Mouse (Mus musculus) limb, embryonic 11.5 days (tissue): ENCODE results near the gene Ifnz. TPM values are rescaled to one million over a fixed set of nuclear protein-coding genes. Genes with fewer than 3 reads are reported as not detected.
"Not testable (repeated sequence)": the region's sequence is repeated elsewhere in the genome, so short reads cannot be mapped to it uniquely, and the experiment has no call there.

Experiments used
- ATAC-seq: fragments of 200-750 bp; cut with Nextera tagmentation; 2 replicates; pipeline ENCODE4 v1.8.0; 2017; ENCODE audit warnings: low read depth; ENCODE audit not compliant: insufficient number of reproducible peaks, low FRiP score, low TSS enrichment
- DNase-seq: peaks from one replicate; pipeline ENCODE4 v3.0.0-alpha.2; 2015; ENCODE audit warnings: low spot score
- H3K27ac ChIP-seq: fragments of 300-500 bp; sonication (generic); replicated peaks from 2 replicates; pipeline ENCODE4 v1.5.1; 2014; ENCODE audit warnings: low read depth, mild to moderate bottlenecking, low read length
- H3K27me3 ChIP-seq: fragments of 300-500 bp; sonication (generic); 2 replicates; pipeline ENCODE4 v1.6.1; 2014; ENCODE audit warnings: mild to moderate bottlenecking, low read length, mixed read lengths; ENCODE audit not compliant: control insufficient read depth, insufficient read depth
- H3K36me3 ChIP-seq: fragments of 300-500 bp; sonication (generic); 2 replicates; pipeline ENCODE4 v1.6.1; 2014; ENCODE audit warnings: mild to moderate bottlenecking, low read length, moderate library complexity, mixed read lengths; ENCODE audit not compliant: control insufficient read depth, insufficient read depth
- H3K4me1 ChIP-seq: fragments of 300-500 bp; sonication (generic); 2 replicates; pipeline ENCODE4 v1.6.1; 2014; ENCODE audit warnings: low read length, mixed read lengths; ENCODE audit not compliant: control insufficient read depth, insufficient read depth
- H3K4me2 ChIP-seq: fragments of 300-500 bp; sonication (generic); 2 replicates; pipeline ENCODE4 v1.6.1; 2014; ENCODE audit warnings: low read depth, mild to moderate bottlenecking, moderate library complexity; ENCODE audit not compliant: severe bottlenecking
- H3K4me3 ChIP-seq: fragments of 300-500 bp; sonication (generic); 2 replicates; pipeline ENCODE4 v1.5.1; 2014; ENCODE audit warnings: low read depth, low read length
- H3K9ac ChIP-seq: fragments of 300-500 bp; sonication (generic); 2 replicates; pipeline ENCODE4 v1.6.1; 2014; ENCODE audit warnings: mild to moderate bottlenecking, low read length
- H3K9me3 ChIP-seq: fragments of 300-500 bp; sonication (generic); 2 replicates; pipeline ENCODE4 v1.6.1; 2016; ENCODE audit warnings: low read length; ENCODE audit not compliant: control insufficient read depth
- WGBS: fragments of 180-500 bp; shearing (Covaris S2); extraction: QIAGEN DNeasy Blood & Tissue Kit; methylation state at CpG from one replicate; pipeline ENCODE4 v1.1.7; 2014; 5-methylcytosine and 5-hydroxymethylcytosine counted together
- polyA plus RNA-seq: library from polyadenylated mRNA; unstranded; fragments of >200 nt; fragmentation: Nextera tagmentation; extraction: Ambion mirVana; gene quantifications from 2 replicates; pipeline ENCODE4 v1.2.1, GENCODE M21; 2014

Gene Ifnz
- polyA plus RNA-seq, 1 experiment from 2014 or later: not detected

DNA sequence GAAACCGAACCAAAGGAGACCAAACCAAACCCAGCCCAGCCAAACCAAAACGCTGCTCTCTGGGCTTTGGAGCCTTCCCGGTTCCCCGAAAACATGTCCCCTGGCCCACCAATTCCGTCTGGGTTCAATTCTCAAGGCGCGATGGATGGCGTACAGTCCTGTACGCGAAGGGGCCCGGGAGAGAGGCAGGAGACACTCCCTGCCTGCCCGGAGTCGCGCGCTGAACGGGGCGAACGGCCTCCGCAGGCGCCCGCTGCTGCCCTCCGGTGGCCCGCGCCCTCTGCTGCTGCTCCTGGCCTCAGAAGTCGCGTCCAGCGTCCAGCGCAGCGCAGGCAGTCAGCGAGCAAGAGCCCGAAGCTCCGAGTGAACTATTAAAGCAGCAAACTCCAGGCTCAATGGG, 8.4 kb upstream of the Ifnz start, which contains the start of gene Gm13290:
Gene Gm13290 (plus strand): TSS at position 301 of the 400 bp plus-strand sequence.
- not testable (repeated sequence) for H3K27me3 ChIP-seq, H3K4me2 ChIP-seq, H3K27ac ChIP-seq, H3K9me3 ChIP-seq, H3K9ac ChIP-seq, H3K4me1 ChIP-seq, H3K4me3 ChIP-seq, ATAC-seq, H3K36me3 ChIP-seq, DNase-seq
- WGBS: no CpG with 5 or more reads among the region's 32 CpGs

DNA sequence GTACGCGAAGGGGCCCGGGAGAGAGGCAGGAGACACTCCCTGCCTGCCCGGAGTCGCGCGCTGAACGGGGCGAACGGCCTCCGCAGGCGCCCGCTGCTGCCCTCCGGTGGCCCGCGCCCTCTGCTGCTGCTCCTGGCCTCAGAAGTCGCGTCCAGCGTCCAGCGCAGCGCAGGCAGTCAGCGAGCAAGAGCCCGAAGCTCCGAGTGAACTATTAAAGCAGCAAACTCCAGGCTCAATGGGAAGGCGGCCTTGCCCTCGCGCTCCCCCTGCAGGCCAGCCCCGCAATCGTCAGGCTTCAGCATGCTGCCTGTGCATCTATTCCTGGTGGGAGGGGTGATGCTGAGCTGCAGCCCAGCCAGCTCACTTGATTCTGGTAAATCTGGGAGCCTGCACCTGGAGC, 5.3 kb upstream of the Ifnz start, which contains the start of gene Gm13289:
Gene Gm13289 (plus strand): TSS at position 301 of the 400 bp plus-strand sequence.
- not testable (repeated sequence) for H3K9ac ChIP-seq, H3K27me3 ChIP-seq, ATAC-seq, H3K9me3 ChIP-seq, H3K27ac ChIP-seq, H3K4me1 ChIP-seq, H3K4me3 ChIP-seq, H3K4me2 ChIP-seq, DNase-seq, H3K36me3 ChIP-seq
- WGBS: no CpG with 5 or more reads among the region's 29 CpGs

- ATAC-seq, H3K9ac ChIP-seq, H3K4me2 ChIP-seq, H3K36me3 ChIP-seq, H3K27ac ChIP-seq, DNase-seq, H3K27me3 ChIP-seq, H3K4me3 ChIP-seq, H3K9me3 ChIP-seq, H3K4me1 ChIP-seq: not testable (repeated sequence)
- no CpG with 5 or more reads among the region's 29 CpGs for WGBS
These were observed 2.4 kb upstream of the Ifnz start, which contains the start of gene Gm13272 for GRCm38 (mm10) chr4:88779550-88779949. Gene Gm13272 (plus strand): TSS chr4:88779850.

DNA sequence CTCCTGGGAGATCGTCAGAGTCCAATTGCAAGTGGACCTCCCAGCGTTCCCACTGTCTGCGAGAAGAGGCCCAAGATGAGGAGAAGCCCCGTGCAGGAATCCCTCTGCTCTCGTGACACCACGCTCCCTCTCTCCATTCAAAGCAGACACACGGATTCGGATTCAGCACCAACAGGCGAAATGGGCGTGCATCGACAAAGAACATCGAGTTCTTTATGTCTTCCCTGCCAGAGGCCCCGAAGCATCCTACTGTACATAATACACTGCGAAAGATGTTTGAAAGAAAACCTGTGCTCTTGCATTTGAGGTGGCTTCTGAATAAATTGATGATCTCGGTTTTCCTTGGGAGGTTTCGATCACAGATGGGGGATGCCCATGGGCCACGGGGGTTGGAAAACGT, 1.6 kb upstream of the Ifnz start:
- H3K9ac ChIP-seq, H3K4me1 ChIP-seq, H3K4me2 ChIP-seq, ATAC-seq, H3K27me3 ChIP-seq, H3K27ac ChIP-seq, H3K36me3 ChIP-seq, DNase-seq, H3K9me3 ChIP-seq, H3K4me3 ChIP-seq: not testable (repeated sequence)
- 37% methylated on average over 15 of the region's 18 CpGs for WGBS

DNA sequence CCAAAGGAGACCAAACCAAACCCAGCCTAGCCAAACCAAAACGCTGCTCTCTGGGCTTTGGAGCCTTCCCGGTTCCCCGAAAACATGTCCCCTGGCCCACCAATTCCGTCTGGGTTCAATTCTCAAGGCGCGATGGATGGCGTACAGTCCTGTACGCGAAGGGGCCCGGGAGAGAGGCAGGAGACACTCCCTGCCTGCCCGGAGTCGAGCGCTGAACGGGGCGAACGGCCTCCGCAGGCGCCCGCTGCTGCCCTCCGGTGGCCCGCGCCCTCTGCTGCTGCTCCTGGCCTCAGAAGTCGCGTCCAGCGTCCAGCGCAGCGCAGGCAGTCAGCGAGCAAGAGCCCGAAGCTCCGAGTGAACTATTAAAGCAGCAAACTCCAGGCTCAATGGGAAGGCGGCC, 404 bp downstream of the Ifnz start:
- not testable (repeated sequence) for ATAC-seq, DNase-seq, H3K27me3 ChIP-seq, H3K4me1 ChIP-seq, H3K4me3 ChIP-seq, H3K36me3 ChIP-seq, H3K9me3 ChIP-seq, H3K27ac ChIP-seq, H3K9ac ChIP-seq
- 0% methylated on average over 7 of the region's 31 CpGs for WGBS
- H3K4me2 ChIP-seq: peak overlapping the region; percentile 28; the same call in 1 of the 2 replicates

GRCm38 (mm10) chr4:88785409-88785808, 3.5 kb downstream of the Ifnz start, which contains the start of gene Gm13276:
Gene Gm13276 (plus strand): TSS chr4:88785709.
- H3K9ac ChIP-seq, H3K27me3 ChIP-seq, ATAC-seq, DNase-seq, H3K4me2 ChIP-seq, H3K27ac ChIP-seq, H3K4me1 ChIP-seq, H3K9me3 ChIP-seq, H3K4me3 ChIP-seq, H3K36me3 ChIP-seq: not testable (repeated sequence)
- no CpG with 5 or more reads among the region's 27 CpGs for WGBS

GRCm38 (mm10) chr4:88788402-88788801, 6.5 kb downstream of the Ifnz start, which contains the start of gene Gm13277:
Gene Gm13277 (plus strand): TSS chr4:88788632.
- whole genome bisulfite sequencing: no CpG with 5 or more reads among the region's 28 CpGs
- not testable (repeated sequence) for ATAC-seq, H3K4me1 ChIP-seq, DNase-seq, H3K36me3 ChIP-seq, H3K9ac ChIP-seq, H3K9me3 ChIP-seq, H3K27ac ChIP-seq, H3K4me2 ChIP-seq, H3K27me3 ChIP-seq, H3K4me3 ChIP-seq

GRCm38 (mm10) chr4:88791250-88791649, 9.3 kb downstream of the Ifnz start, which contains the start of gene Gm13278:
Gene Gm13278 (plus strand): TSS chr4:88791550.
- not testable (repeated sequence) for H3K4me3 ChIP-seq

More at GRCm38 (mm10) chr4:88791250-88791649, 9.3 kb downstream of the Ifnz start, which contains the start of gene Gm13278:
- not testable (repeated sequence) for H3K27ac ChIP-seq, H3K27me3 ChIP-seq, DNase-seq, H3K9me3 ChIP-seq, ATAC-seq, H3K36me3 ChIP-seq, H3K9ac ChIP-seq, H3K4me2 ChIP-seq, H3K4me1 ChIP-seq
- no CpG with 5 or more reads among the region's 28 CpGs for WGBS
